Mouse (Mus musculus): ENCODE measurements around the gene Lhfpl2.

Gene Lhfpl2

GRCm38 (mm10) chr13:94098369-94099084 lies 40.9 kb downstream of the Lhfpl2 start:
- DNase-seq, result no peak

GRCm38 (mm10) chr13:94099087-94099486 lies 41.5 kb downstream of the Lhfpl2 start:
- DNase-seq, result no peak

GRCm38 (mm10) chr13:94100361-94100760 lies 42.8 kb downstream of the Lhfpl2 start:
- DNase-seq, result no peak

- DNase-seq, result no peak
These were observed 43.5 kb downstream of the Lhfpl2 start for GRCm38 (mm10) chr13:94101020-94101571.

- DNase-seq, result no peak
These were observed 47.4 kb downstream of the Lhfpl2 start for GRCm38 (mm10) chr13:94104866-94105475.

GRCm38 (mm10) chr13:94106431-94106830 lies 48.8 kb downstream of the Lhfpl2 start:
- DNase-seq, result no peak

- no peak for DNase-seq
These were observed 49.4 kb downstream of the Lhfpl2 start for GRCm38 (mm10) chr13:94106983-94107382.

- no peak for DNase-seq
These were observed 53.0 kb downstream of the Lhfpl2 start for GRCm38 (mm10) chr13:94110556-94110955.

GRCm38 (mm10) chr13:94115476-94115875 lies 57.9 kb downstream of the Lhfpl2 start:
- peak; percentile 64 for DNase-seq

GRCm38 (mm10) chr13:94116705-94117410 lies 59.3 kb downstream of the Lhfpl2 start:
- no peak for DNase-seq

- no peak for DNase-seq
These were observed 59.9 kb downstream of the Lhfpl2 start for GRCm38 (mm10) chr13:94117522-94117921.

- no peak for DNase-seq
These were observed 60.5 kb downstream of the Lhfpl2 start for GRCm38 (mm10) chr13:94118091-94118490.

GRCm38 (mm10) chr13:94119309-94119708 lies 61.7 kb downstream of the Lhfpl2 start:
- no peak for DNase-seq

- DNase-seq, result no peak
These were observed 65.4 kb downstream of the Lhfpl2 start for GRCm38 (mm10) chr13:94122703-94123592.

GRCm38 (mm10) chr13:94130394-94130793 lies 72.8 kb downstream of the Lhfpl2 start:
- no peak for DNase-seq

- no peak for DNase-seq
These were observed 73.5 kb downstream of the Lhfpl2 start for GRCm38 (mm10) chr13:94131135-94131534.

- no peak for DNase-seq
These were observed 74.8 kb downstream of the Lhfpl2 start for GRCm38 (mm10) chr13:94132187-94132995.

GRCm38 (mm10) chr13:94134646-94135045 lies 77.0 kb downstream of the Lhfpl2 start:
- no peak for DNase-seq

- DNase-seq, result no peak
These were observed 77.6 kb downstream of the Lhfpl2 start for GRCm38 (mm10) chr13:94135180-94135579.

- no peak for DNase-seq
These were observed 82.3 kb downstream of the Lhfpl2 start for GRCm38 (mm10) chr13:94139713-94140445.

- DNase-seq, result peak; percentile 64
These were observed 82.8 kb downstream of the Lhfpl2 start for GRCm38 (mm10) chr13:94140446-94140845.

Measured in kidney, adult 11 months (tissue).